Mouse (Mus musculus) urinary bladder, postnatal 36 days (tissue): ENCODE measurements around the gene Hikeshi.

ENCODE experiments used
- DNase-seq, 2 experiments: peaks; one replicate each; pipeline ENCODE4 v3.0.0; 2022; ENCODE audit warnings: low spot score in 2 of 2, mixed read lengths in 1 of 2

Gene Hikeshi

GRCm38 (mm10) chr7:89940571-89941463, at the start of gene Hikeshi:
Gene Hikeshi (minus strand): TSS chr7:89941204.
- DNase-seq: peak; percentile 89 to 91

GRCm38 (mm10) chr7:89984421-89984820, 43.4 kb upstream of the Hikeshi start:
- DNase-seq: no peak

DNA sequence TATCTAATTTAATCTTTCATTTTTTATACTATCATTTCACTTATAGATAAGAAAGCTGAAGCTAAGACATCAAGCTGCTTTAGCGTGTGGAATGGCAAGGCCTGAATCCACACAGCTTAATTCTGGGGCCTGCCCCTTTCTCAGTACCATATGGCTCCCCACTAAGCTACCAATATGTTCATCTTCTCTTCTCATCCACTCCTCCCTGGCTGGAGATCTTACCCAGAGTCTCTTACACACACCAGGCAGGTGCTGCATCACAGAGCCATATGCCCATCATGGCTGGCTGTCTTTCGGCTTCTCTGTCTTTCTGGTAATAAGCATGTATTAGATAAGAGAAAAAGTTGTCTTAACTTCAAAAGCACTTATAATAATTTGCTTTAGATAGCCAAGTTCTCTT, 42.4 kb upstream of the Hikeshi start:
- DNase-seq: no peak

- DNase-seq: no peak
Observed at GRCm38 (mm10) chr7:89981557-89981956, 40.6 kb upstream of the Hikeshi start.

DNA sequence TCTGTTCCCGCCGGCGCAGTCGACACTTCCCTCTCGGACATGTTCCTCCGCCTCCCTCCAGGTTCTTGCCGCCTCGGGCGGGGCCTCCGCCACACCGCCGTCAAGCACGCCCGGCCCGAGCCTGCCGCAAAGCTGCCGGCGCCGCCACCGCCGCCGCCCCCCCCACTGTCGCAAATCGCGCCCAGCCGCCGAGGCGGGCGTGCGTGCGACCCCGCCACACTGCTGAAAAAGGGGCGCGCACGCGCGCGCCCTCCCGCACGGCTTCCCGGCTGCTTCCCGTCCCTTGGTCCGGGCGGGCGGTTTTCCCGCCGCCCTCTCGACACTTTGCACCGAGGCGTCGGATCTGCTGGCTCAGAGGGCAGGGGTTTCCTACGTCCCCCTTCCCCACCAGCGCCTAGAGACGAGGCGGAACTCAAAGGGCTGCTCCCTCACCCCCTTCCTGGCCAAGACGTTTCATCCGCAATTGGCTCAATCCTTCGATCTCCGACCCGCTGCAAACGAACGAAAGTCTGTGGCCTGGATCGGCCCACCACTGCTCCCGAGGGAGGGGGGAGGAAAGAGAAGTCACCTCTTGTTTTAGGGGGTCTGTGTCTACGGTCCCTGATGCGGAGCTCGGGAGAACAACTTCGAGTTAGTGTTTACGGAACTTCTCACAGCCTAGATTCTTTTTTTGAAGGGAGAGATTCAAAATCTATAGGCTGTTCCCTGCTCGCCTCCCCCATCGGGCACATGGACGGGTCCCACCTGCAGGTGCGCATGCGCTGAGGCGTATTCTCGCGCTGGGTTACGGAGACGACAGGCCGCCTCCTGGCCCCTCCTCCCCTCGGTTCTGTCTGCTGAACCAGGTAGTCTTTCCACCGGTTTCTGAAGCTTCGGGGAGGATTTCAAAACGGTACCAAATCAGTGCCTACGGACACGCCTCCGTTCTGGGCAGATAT, 39.8 kb upstream of the Hikeshi start, which contains the start of gene Eed:
Eed (minus strand) TSS at position 499 of the 938 bp plus-strand sequence.
- peak; percentile 88 to 93 for DNase-seq

DNA sequence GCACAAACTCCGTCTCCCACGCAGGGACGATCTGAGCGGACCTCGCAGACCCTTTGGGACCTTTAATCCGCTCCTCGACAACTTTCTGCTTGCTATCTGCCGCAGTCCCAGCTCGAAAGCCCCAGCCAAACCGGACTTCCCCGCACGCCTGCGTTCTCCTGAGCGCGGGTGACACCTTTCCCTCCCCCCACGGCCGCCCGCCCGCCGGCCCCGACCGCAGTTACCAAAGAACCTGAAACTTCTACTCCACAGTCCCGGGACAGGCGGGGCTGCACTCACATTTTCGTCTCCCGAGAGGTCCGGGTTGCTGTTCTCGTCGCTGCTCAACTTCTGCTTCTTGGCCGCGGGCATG, 39.1 kb upstream of the Hikeshi start:
- no peak for DNase-seq

DNA sequence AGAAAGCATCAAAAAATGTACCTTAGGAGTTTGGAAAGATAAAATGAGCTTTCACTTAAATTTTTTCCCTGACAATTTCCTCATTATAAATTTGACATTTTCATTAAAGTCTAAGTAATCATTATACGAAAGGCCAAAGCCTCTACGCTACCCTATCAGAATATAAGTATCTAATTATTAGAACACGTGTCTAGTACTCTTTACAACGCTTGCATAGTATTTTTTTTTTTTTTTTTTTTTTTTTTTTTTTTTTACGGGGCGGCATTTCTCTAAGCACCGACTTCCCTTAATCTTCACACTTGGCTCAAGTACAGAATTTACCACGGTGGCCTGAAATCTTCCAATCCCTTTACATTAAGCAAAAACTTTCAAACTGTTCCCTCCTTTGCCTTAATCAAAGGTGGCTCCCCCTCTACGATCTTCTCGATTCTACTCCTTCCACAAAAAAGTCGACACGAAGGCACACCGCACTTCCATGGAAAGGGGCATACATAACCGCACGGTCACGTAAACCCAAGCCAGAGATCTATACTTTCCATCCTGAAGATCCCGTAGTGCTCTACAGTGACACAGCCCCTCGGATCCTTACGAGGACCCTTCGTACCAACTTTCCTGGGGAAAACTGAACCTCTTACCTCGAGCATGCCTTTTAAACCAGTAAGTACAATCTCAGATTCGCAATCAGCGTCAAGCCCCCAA, 38.6 kb upstream of the Hikeshi start:
- no peak for DNase-seq

DNA sequence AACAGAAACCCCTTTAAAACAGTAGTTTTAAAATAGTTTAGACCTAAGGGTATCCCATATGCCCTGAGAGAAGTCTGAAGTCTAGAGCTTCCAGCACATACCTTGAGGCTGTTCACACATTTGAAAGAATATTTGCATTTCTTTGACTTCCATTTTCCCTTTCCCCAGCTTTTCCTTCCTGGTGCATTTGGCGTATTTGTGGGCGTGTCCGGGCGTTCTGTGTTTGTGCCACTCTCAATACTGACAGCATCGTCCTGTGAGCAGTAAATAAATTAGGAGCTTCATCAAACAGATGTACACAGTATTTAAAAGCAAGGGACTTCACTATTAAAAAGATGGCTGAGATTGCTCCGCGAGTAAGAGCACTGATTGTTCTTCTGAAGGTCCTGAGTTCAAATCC, 35.8 kb upstream of the Hikeshi start:
- no peak for DNase-seq

- DNase-seq: no peak
Observed at GRCm38 (mm10) chr7:89975571-89975970, 34.6 kb upstream of the Hikeshi start.

DNA sequence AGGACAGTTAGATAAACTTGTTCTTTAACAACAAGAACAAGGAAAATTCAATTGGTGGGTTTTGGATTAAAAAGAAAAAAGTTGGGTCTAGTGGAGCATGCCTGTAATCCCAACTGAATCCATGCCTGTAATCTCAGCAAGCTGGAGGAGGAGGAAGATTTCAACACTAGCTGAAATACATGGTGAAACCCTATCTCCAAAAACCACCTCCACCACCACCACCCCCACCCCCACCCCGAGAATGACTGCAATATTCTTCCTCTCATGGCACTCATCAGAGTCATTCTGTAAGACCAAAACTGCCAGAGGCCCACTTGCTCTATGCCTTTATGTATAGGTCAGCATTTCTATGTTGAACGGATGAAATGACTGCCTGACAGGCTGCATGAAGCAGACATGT, 26.2 kb upstream of the Hikeshi start:
- no peak for DNase-seq

DNA sequence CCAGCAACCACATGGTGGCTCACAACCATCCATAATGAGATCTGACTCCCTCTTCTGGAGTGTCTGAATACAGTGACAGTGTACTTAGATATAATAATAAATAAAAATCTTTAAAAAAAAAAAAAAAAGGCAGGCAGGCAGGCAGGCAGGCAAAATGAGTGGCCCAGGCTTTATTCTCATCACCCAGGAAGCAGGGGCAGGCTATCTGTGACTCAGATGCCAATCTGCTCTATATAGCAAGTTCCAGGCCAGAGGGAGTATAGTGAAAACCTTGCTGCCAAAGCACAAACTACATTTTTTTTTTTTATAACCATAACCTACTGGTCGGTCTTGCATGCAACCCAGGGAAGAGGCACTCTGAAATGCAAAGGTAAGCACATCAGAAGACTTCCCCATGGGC, 25.8 kb upstream of the Hikeshi start:
- no peak for DNase-seq

DNA sequence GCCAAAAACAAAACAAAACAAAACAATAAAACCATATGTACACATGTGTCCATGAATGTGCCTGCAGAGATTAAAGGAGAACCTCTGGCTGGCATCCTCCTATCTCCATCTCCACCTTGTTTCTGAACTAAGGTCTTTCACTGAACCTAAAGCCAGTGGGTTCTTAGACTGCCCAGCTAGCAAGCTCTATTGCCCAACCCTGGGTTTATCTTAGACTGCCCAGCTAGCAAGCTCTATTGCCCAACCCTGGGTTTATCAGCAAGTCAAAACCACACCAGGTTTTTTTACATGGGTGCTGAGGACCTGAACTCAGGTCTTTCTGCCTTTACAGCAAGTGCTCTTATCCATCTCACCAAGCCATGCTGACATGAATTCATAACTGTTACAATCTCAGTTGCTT, 22.1 kb upstream of the Hikeshi start:
- no peak for DNase-seq

GRCm38 (mm10) chr7:89957300-89957699, 16.3 kb upstream of the Hikeshi start:
- DNase-seq: no peak

GRCm38 (mm10) chr7:89954261-89954660, 13.3 kb upstream of the Hikeshi start:
- DNase-seq: no peak

GRCm38 (mm10) chr7:89949403-89949802, 8.4 kb upstream of the Hikeshi start:
- no peak for DNase-seq

DNA sequence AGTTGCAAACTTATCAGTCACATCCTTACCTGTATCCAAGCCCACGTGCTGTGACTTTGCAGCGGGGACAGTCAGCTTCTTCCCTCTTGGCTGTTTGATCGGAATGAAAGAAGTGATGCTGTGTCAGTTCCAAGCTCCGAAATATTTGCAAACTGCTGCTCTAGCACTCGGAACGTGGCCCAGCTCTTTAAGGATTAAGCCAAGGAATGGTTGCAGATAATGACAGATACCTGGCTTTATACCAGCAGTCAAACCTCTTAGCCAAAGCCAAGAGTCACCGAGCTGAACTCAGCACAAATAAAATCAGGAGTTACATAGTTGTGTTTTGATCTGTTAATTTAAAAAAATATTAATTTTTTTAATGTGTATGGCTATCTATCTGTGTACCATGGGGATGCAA, 7.0 kb upstream of the Hikeshi start:
- DNase-seq: peak in 1 of 2 experiments; percentile 12

- no peak for DNase-seq
Observed at GRCm38 (mm10) chr7:89939497-89940353, 1.3 kb downstream of the Hikeshi start.

DNA sequence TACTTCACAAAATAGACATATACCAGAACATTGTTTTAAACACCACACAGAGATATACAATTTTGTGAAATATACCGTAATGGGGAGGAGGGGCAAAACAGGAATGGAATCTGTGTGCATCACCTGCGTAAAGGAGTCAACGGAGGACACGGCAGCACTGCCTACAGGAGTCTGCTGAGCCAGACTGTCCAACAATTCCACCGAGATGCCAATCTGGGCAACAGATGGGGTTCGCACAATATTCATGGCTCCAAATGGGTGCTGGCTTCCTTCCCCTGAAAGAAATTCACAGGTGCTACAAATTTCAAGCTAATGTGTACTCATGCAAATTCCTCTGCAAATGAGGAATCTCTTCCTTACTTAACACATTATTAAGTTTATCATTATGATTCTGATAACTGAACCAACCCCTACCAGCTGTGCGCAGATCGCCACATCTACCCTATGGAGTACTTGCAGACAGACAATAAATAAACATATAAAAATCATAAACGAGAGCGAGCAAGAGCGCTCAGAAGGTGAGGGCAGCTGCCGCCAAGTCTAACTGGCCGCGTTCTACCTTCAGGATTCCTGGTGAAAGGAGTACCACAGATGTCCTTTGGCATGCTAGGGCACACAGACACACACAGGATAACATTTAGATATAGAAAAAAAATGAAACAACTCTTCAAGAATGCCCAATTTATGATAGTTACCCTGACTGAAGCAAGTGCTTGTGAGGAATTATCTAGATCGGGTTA, 17.4 kb downstream of the Hikeshi start:
- DNase-seq: no peak

DNA sequence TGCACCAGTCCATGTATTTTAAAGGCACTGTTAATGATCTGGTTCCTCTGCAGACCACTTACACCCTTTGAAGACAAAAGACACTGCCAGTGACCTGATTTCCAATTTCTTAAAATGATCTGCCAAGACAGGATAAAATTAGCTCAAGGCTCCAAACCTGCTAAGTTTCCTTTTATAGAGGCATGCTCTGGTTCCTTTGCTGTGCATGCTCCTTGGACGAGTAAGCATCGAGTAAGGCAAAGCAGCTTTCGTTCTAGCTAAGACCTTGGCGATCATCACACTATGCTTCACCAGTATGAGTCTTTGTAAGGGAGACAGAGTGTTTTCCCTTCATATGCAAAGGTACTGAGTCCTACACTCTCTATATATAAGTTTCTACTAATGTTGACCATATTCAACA, 23.2 kb downstream of the Hikeshi start:
- no peak for DNase-seq

DNA sequence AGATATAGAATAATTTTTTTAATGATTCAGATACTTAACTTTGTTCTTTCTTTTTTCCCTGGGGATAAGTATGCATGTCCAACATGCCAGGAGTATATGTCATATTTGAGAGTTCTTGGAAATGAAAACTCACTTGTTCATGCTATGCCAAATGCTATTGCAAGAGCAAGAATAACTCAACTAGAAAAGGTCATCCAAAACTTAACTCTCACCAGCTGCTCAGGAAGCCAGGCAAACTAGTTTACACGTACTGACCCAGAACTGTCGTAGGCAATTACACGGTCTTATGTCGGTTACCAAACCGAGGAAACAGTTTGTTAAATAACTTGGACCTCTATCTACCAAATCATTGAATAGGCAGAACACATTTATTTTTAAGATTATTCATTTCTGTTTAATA, 24.3 kb downstream of the Hikeshi start:
- no peak for DNase-seq
